Mouse (Mus musculus) kidney, adult 2 months (tissue): ENCODE results near the gene Ttll7.

Experiments
- CTCF ChIP-seq: fragments of 200-500 bp; conservative IDR thresholded peaks from 2 replicates; pipeline ENCODE4 v1.5.1; 2011; ENCODE audit warnings: low read depth, mild to moderate bottlenecking, control low read depth, low read length, moderate library complexity, mixed read lengths; ENCODE audit not compliant: insufficient read depth, insufficient read length
- POLR2A ChIP-seq: fragments of 200-500 bp; IDR thresholded peaks from one replicate; pipeline ENCODE4 v1.6.1; 2011; ENCODE audit warnings: low read depth, low read length, control low read depth

DNA sequence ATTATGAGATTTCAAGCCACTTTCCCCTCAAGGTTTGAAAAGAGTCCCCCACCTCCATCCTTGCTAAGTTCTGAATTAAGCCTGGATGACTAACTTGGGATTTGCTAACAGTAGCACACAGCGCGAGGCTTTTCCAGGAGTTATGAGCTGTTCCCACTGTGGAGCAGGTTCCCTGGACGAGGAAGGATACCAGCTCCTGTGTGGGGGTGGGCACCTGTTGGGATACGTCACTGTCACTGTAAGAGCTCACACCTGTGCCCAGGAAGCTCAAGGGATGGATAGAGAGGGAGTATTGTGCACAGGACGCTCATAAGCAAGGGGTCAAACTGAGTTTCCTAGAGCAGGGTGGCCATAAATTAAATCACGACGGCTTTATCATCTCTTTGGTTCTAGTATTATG, 115.1 kb downstream of the Ttll7 start:
- TF ChIP-seq CTCF (no peak), POLR2A (no peak)
